19 mouse cellular contexts compared by ENCODE assay signal in the genomic region with DNA sequence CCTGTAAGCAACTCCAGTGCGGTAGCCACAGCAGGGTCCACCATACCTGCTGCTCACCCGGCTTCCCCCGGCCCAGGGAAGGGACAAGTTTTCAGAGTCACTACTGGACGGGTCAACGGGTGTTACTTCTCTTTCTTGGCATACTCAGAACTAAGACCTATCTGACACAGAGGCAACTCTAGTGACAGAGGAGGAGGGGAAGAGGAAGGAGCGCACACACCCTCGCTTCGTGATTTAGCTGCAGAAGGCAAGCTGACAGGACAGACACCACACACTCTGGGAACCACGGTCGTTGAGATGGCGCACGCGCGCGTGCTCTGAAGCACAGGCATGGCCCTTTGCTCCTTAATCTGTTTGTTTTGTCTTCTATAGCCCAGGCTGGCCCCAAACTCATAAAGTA. TPM values are rescaled to one million over a fixed set of nuclear protein-coding genes. Genes with fewer than 3 reads are reported as not detected.
A peak's percentile ranks its signal among the peaks of the same experiment; 100 is the strongest.
DNase-seq lines count a peak whose midpoint lies in the region; ATAC-seq lines count a peak whose summit lies in the region.
"Had no signal": no experiment of that assay in that cellular context is flagged by ENCODE, and none has a peak within 500 bp of the region (broad histone marks: within the 10 kb centered on the region; RNA-seq: fewer than 3 reads in every experiment).

No protein-coding gene starts in this region.

- no peak overlapping the region for H3K4me2 ChIP-seq in midbrain, embryonic 15.5 days
- H3K4me2 ChIP-seq: embryonic facial prominence, embryonic 15.5 days; midbrain, embryonic 11.5 days had no signal

- H3K4me3 ChIP-seq in midbrain, embryonic 10.5 days = no peak overlapping the region
- H3K4me3 ChIP-seq in midbrain, embryonic 15.5 days = no peak overlapping the region
- H3K4me3 ChIP-seq: embryonic facial prominence, embryonic 15.5 days had no signal

- H3K9me3 ChIP-seq in midbrain, embryonic 10.5 days (replicated peaks) = no peaks in the 10 kb centered on the region
- H3K9me3 ChIP-seq in midbrain, embryonic 15.5 days = no peaks in the 10 kb centered on the region
- H3K9me3 ChIP-seq: embryonic facial prominence, embryonic 15.5 days had no signal

- WGBS in midbrain, embryonic 10.5 days = 87% methylated on average over 15 of the region's 15 CpGs
- WGBS in midbrain, embryonic 15.5 days = 79% methylated on average over 15 of the region's 15 CpGs

- no peak overlapping the region for H3K9ac ChIP-seq in midbrain, embryonic 15.5 days
- H3K9ac ChIP-seq: embryonic facial prominence, embryonic 15.5 days had no signal

- H3K36me3 ChIP-seq in midbrain, embryonic 10.5 days = peaks cover 10% of the 10 kb centered on the region
- no peaks in the 10 kb centered on the region for H3K36me3 ChIP-seq in midbrain, embryonic 15.5 days (replicated peaks)
- H3K36me3 ChIP-seq: embryonic facial prominence, embryonic 15.5 days had no signal

- peak; percentile 11 for DNase-seq in CD4-positive, CD25-positive, alpha-beta regulatory T cell, adult 2 months (ENCODE audit: low read depth, low spot score)
- peak; percentile 22 for DNase-seq in kidney, adult 9 months
- DNase-seq in kidney, adult 11 months = no peak
- no peak for DNase-seq in midbrain, embryonic 10.5 days (ENCODE audit: low spot score)
- no peak for DNase-seq in layer of hippocampus, postnatal 14 days (ENCODE audit: low spot score in 2 of 2)
- DNase-seq: cerebellum, postnatal 10 days; gastrocnemius, postnatal 10 days; heart, adult 18-20 months; heart, postnatal 36 days; lung, adult 18-20 months; lung, postnatal 36 days; right cerebral cortex, postnatal 4 days; thymus, adult 2 months had no signal

- 0 out of 2 replicates have a peak overlapping the region, but pooled peaks have one; percentile 17 for H3K27ac ChIP-seq in midbrain, embryonic 10.5 days (replicated peaks)
- H3K27ac ChIP-seq in midbrain, embryonic 15.5 days = no peak overlapping the region
- H3K27ac ChIP-seq: embryonic facial prominence, embryonic 15.5 days had no signal

- no peaks in the 10 kb centered on the region for H3K27me3 ChIP-seq in midbrain, embryonic 10.5 days (ENCODE audit: low read depth, poor library complexity, severe bottlenecking)
- no peaks in the 10 kb centered on the region for H3K27me3 ChIP-seq in midbrain, embryonic 15.5 days (replicated peaks)
- H3K27me3 ChIP-seq: embryonic facial prominence, embryonic 15.5 days had no signal

- H3K4me1 ChIP-seq in midbrain, embryonic 10.5 days = peaks cover 62% of the 10 kb centered on the region
- H3K4me1 ChIP-seq in midbrain, embryonic 15.5 days = peaks cover 22% of the 10 kb centered on the region

- ATAC-seq in CD4-positive, CD25-positive, alpha-beta regulatory T cell, adult 4 months = no peak
- no peak for ATAC-seq in midbrain, embryonic 15.5 days (replicated peaks)
- ATAC-seq in megakaryocyte progenitor cell, adult 5-6 weeks (replicated peaks; ENCODE audit: poor library complexity) = peak; percentile 54; the same call in 1 of the 2 replicates

RNA-seq across cellular contexts. Expression of a gene that starts 36.2 kb away (rescaled TPM):
- polyA plus RNA-seq in CD4-positive, CD25-positive, alpha-beta regulatory T cell, adult 4 months (2017; shearing (Covaris generic)) = 1 to 10 TPM; 2.0 to 2.3 TPM
- 24.2 and 25.7 TPM in 2 replicates for polyA plus RNA-seq in midbrain, embryonic 10.5 days (2016; fragmentation: Nextera tagmentation; extraction: Ambion mirVana)
- 6.1 and 7.2 TPM in 2 replicates for polyA plus RNA-seq in midbrain, embryonic 15.5 days (2015; fragmentation: Nextera tagmentation; extraction: Ambion mirVana)
- total RNA-seq in megakaryocyte progenitor cell, adult 5-6 weeks (2015) = 0.37 and 0.52 TPM in 2 replicates
- total RNA-seq in megakaryocyte progenitor cell, adult 5-6 weeks (2017) = not detected in 2 replicates
- 1 to 10 TPM; 4.6 to 5.2 TPM for total RNA-seq in layer of hippocampus, postnatal 14 days (2021)
- total RNA-seq: monocyte, adult 5-6 weeks had no signal

Comparison
In these comparisons a context has a peak if more than half of its experiments do, and no peak if none do; other contexts are left out.
1. DNase-seq: peak in CD4-positive, CD25-positive, alpha-beta regulatory T cell, adult 2 months (single experiment) and kidney, adult 9 months (single experiment); none in kidney, adult 11 months (single experiment), midbrain, embryonic 10.5 days (single experiment) and layer of hippocampus, postnatal 14 days (0 of 2).